Mouse (Mus musculus) limb, embryonic 14.5 days (tissue): Measurements from ENCODE around the gene Stk33. TPM values are rescaled to one million over a fixed set of nuclear protein-coding genes. Genes with fewer than 3 reads are reported as not detected.

Experiments
- ATAC-seq: fragments of 200-750 bp; cut with Nextera tagmentation; 2 replicates; pipeline ENCODE4 v1.8.0; 2017; ENCODE audit warnings: low read depth, moderate number of reproducible peaks, moderate TSS enrichment; ENCODE audit not compliant: low FRiP score
- DNase-seq: peaks from one replicate; pipeline ENCODE4 v3.0.0-alpha.2; 2015; ENCODE audit warnings: low spot score
- H3K27ac ChIP-seq: fragments of 300-500 bp; sonication (generic); replicated peaks from 2 replicates; pipeline ENCODE4 v1.5.1; 2014; ENCODE audit warnings: low read depth, mild to moderate bottlenecking, low read length, moderate library complexity, mixed read lengths
- H3K27me3 ChIP-seq: fragments of 300-500 bp; sonication (generic); 2 replicates; pipeline ENCODE4 v1.6.1; 2014; ENCODE audit warnings: low read length, mixed read lengths; ENCODE audit not compliant: control insufficient read depth, insufficient read depth
- H3K36me3 ChIP-seq: fragments of 300-500 bp; sonication (generic); 2 replicates; pipeline ENCODE4 v1.6.1; 2014; ENCODE audit warnings: mild to moderate bottlenecking, low read length, moderate library complexity, mixed read lengths; ENCODE audit not compliant: control insufficient read depth, insufficient read depth
- H3K4me1 ChIP-seq: fragments of 300-500 bp; sonication (generic); 2 replicates; pipeline ENCODE4 v1.6.1; 2014; ENCODE audit warnings: antibody characterized with exemption, low read length, mixed read lengths; ENCODE audit not compliant: control insufficient read depth, insufficient read depth
- H3K4me2 ChIP-seq: fragments of 300-500 bp; sonication (generic); replicated peaks from 2 replicates; pipeline ENCODE4 v1.6.1; 2014; ENCODE audit warnings: low read depth, mild to moderate bottlenecking, low read length, moderate library complexity; ENCODE audit not compliant: severe bottlenecking
- H3K4me3 ChIP-seq: fragments of 300-500 bp; sonication (generic); replicated peaks from 2 replicates; pipeline ENCODE4 v1.5.1; 2014; ENCODE audit warnings: low read length
- H3K9ac ChIP-seq: fragments of 300-500 bp; sonication (generic); 2 replicates; pipeline ENCODE4 v1.6.1; 2014; ENCODE audit warnings: mild to moderate bottlenecking, low read depth, low read length, moderate library complexity; ENCODE audit not compliant: severe bottlenecking
- H3K9me3 ChIP-seq: fragments of 300-500 bp; sonication (generic); 2 replicates; pipeline ENCODE4 v1.6.1; 2016; ENCODE audit warnings: low read length; ENCODE audit not compliant: control insufficient read depth
- POLR2A ChIP-seq: fragments of 200-500 bp; IDR thresholded peaks from 2 replicates; pipeline ENCODE4 v1.8.0; 2012; ENCODE audit warnings: inconsistent platforms, mild to moderate bottlenecking, moderate library complexity, borderline replicate concordance; ENCODE audit not compliant: insufficient read depth, insufficient read length; ENCODE audit errors: extremely low read depth
- WGBS: fragments of 180-500 bp; shearing (Covaris S2); extraction: QIAGEN DNeasy Blood & Tissue Kit; methylation state at CpG from one replicate; pipeline ENCODE4 v1.1.7; 2014; 5-methylcytosine and 5-hydroxymethylcytosine counted together
- polyA plus RNA-seq, 2 experiments: library from polyadenylated mRNA; depleted of rRNA in 1 of 2; stranded (reverse) in 1 of 2; unstranded in 1 of 2; fragments of >200 nt; fragmentation: Nextera tagmentation in 1 of 2; extraction: Ambion mirVana in 1 of 2; gene quantifications; 2 replicates each; pipeline versions ENCODE4 v1.2.1 to v1.2.3; 2012 to 2014

Gene Stk33
- polyA plus RNA-seq, 2 experiments = 1.7 TPM

DNA sequence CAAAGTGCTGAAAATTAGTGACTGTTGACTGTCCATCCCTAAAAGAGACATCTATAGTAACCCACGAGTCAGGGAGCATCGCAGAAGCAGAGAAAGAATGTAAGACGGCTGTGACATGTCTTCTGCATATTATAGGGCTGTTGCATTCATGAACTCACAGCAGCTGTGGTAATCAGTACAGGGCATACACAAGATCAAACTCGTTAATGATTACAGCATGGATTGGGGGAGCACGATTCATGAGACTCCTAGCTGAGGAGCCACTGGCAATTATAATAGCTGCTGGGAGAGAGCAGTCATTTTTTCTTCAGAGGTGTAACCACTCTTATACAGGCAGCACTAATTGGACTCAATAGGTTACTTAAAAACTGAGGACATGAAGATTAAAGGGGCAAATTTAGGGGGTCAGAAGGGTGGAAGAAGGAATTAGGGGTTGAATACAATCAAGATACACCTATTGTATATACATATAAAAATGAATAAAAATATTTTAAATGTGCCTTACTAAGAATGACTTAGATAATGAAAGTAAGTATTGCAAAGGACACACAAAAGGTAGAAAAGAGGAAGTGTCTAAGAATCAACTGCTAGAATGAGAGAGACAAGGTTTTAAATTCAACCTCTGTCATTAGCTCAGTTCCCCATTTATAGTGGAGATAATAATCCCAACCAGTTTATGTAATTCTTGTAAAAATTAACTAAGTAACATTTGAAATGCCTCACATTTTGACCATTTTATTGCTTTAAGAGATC is 80.3 kb downstream of the Stk33 start:
- DNase-seq (no peak), ATAC-seq (no peak)
- Histone ChIP-seq H3K4me1 (no peaks in the 10 kb centered on the region), H3K27ac (no peak overlapping the region), H3K27me3 (no peaks in the 10 kb centered on the region), H3K36me3 (no peaks in the 10 kb centered on the region), H3K9ac (no peak overlapping the region), H3K4me3 (no peak overlapping the region), H3K9me3 (no peaks in the 10 kb centered on the region), H3K4me2 (no peak overlapping the region)
- no peak for TF ChIP-seq POLR2A
- WGBS = 54% methylated on average over 5 of the region's 5 CpGs

DNA sequence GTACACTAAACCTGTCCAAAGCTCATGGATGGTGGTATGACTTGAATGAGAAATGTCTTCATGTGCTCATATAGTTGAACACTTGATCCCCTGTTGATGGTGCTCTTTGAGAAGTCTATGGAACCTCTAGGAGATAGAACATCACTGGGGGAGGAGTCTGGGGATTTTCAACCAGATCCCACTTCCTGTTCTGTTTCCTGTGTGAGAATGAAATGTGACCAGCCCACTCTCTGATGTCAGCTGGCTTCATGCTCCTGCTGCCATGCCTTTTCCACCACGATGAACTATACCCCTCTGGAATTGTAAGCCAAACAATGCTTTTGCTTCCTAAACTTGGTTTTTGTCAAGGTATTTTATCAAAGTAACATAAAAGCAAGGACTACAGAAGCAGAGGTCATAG is 81.0 kb downstream of the Stk33 start:
- TF ChIP-seq POLR2A = no peak
- H3K27ac ChIP-seq = no peak overlapping the region
- no peaks in the 10 kb centered on the region for H3K9me3 ChIP-seq
- no peaks in the 10 kb centered on the region for H3K4me1 ChIP-seq
- H3K9ac ChIP-seq = no peak overlapping the region
- WGBS = 79% methylated on average over 1 of the region's 1 CpGs
- H3K27me3 ChIP-seq = no peaks in the 10 kb centered on the region
- H3K4me2 ChIP-seq = no peak overlapping the region
- no peak overlapping the region for H3K4me3 ChIP-seq
- no peak for DNase-seq
- no peak for ATAC-seq
- H3K36me3 ChIP-seq = no peaks in the 10 kb centered on the region

DNA sequence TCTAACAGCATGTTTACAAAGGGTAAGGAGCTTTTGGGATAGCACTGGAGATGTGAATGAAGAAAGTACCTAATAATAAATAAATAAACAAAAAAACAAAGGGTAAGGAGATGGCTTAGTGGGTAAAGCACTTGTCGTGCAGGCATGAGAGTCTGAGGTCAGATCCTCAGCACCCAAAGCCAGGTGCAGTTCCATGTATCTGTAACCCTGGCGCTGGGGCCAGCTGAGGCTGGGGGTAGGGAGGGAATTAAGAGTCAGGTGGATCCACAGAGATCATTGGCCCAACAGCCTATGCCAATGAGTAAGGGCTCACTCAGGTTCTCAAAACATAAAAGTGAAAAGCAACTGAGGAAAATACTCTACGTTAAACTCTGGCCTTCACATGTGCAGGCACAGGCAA is 91.6 kb downstream of the Stk33 start:
- ATAC-seq = no peak
- H3K4me1 ChIP-seq = no peaks in the 10 kb centered on the region
- H3K4me3 ChIP-seq = no peak overlapping the region
- no peak overlapping the region for H3K4me2 ChIP-seq
- H3K27ac ChIP-seq = no peak overlapping the region
- no peaks in the 10 kb centered on the region for H3K9me3 ChIP-seq
- no peak for DNase-seq
- no peaks in the 10 kb centered on the region for H3K27me3 ChIP-seq
- WGBS = 75% methylated on average over 3 of the region's 3 CpGs
- H3K36me3 ChIP-seq = no peaks in the 10 kb centered on the region
- no peak for TF ChIP-seq POLR2A
- H3K9ac ChIP-seq = no peak overlapping the region

DNA sequence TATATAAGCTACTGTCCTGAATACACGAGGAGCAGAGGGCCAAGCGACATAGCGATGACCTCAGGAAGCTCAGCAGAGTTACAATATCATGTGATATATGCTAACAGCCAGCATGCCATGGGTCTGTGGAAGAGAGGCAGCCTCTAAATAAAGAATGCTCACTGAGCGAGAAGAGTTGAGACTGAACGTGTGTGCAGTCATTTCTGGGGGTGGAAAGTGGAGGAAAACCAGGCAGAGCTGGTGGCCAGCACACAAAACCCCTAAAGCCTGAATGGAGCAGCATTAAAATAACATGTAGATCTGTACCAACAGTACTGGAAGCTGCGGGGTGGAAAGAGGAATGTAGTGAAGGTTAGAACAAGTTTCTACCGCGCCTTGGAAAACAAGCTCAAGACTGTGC is 107.2 kb downstream of the Stk33 start:
- ATAC-seq (no peak), DNase-seq (no peak)
- Histone ChIP-seq H3K4me3 (no peak overlapping the region), H3K36me3 (no peaks in the 10 kb centered on the region), H3K9me3 (no peaks in the 10 kb centered on the region), H3K27me3 (no peaks in the 10 kb centered on the region), H3K9ac (no peak overlapping the region), H3K27ac (no peak overlapping the region), H3K4me1 (no peaks in the 10 kb centered on the region), H3K4me2 (no peak overlapping the region)
- TF ChIP-seq POLR2A = no peak
- WGBS = 88% methylated on average over 8 of the region's 8 CpGs

DNA sequence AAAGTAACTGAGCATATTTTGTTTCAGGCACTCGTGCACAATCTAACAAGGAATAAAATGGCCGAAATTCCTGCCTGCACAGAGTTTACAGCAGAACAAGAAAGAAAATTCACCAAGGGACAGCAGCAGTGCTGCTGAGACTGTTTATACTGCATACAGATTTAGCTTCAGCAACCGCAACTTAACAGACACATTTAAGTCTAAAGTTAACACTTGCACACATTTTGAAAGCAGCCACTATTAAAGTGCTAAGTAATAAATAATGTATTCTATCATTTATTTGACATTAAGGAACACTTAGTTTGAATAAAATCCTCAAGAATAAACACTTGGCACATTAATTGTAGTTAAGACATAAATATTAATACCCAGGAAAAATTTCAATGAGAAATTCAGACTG is 110.1 kb downstream of the Stk33 start:
- H3K4me1 ChIP-seq = no peaks in the 10 kb centered on the region
- TF ChIP-seq POLR2A = no peak
- no peak overlapping the region for H3K9ac ChIP-seq
- no peaks in the 10 kb centered on the region for H3K27me3 ChIP-seq
- no peaks in the 10 kb centered on the region for H3K9me3 ChIP-seq
- H3K4me3 ChIP-seq = no peak overlapping the region
- H3K27ac ChIP-seq = no peak overlapping the region
- DNase-seq (no peak), ATAC-seq (no peak)
- H3K4me2 ChIP-seq = no peak overlapping the region
- whole genome bisulfite sequencing = 56% methylated on average over 3 of the region's 3 CpGs
- no peaks in the 10 kb centered on the region for H3K36me3 ChIP-seq
